Mouse (Mus musculus): ENCODE results near the gene Lpp.

Lpp gene

GRCm38 (mm10) chr16:24435115-24435553, 41.8 kb downstream of the Lpp start:
- DNase-seq (ENCODE audit: low spot score): no peak

- DNase-seq (ENCODE audit: low spot score): no peak
Measured at GRCm38 (mm10) chr16:24438438-24438837, 45.1 kb downstream of the Lpp start.

- no peak for DNase-seq (ENCODE audit: low spot score)
Measured at GRCm38 (mm10) chr16:24441338-24441737, 48.0 kb downstream of the Lpp start.

- DNase-seq (ENCODE audit: low spot score): no peak
Measured at GRCm38 (mm10) chr16:24442500-24443122, 49.3 kb downstream of the Lpp start.

GRCm38 (mm10) chr16:24443123-24443515, 49.8 kb downstream of the Lpp start:
- DNase-seq (ENCODE audit: low spot score): no peak

GRCm38 (mm10) chr16:24443555-24443954, 50.2 kb downstream of the Lpp start:
- no peak for DNase-seq (ENCODE audit: low spot score)

GRCm38 (mm10) chr16:24444818-24445217, 51.5 kb downstream of the Lpp start:
- no peak for DNase-seq (ENCODE audit: low spot score)

GRCm38 (mm10) chr16:24445473-24445872, 52.2 kb downstream of the Lpp start:
- DNase-seq (ENCODE audit: low spot score): no peak

- DNase-seq (ENCODE audit: low spot score): no peak
Measured at GRCm38 (mm10) chr16:24446449-24446848, 53.1 kb downstream of the Lpp start.

- no peak for DNase-seq (ENCODE audit: low spot score)
Measured at GRCm38 (mm10) chr16:24447666-24448492, 54.6 kb downstream of the Lpp start.

GRCm38 (mm10) chr16:24448493-24448845, 55.2 kb downstream of the Lpp start:
- DNase-seq (ENCODE audit: low spot score): no peak

- no peak for DNase-seq (ENCODE audit: low spot score)
Measured at GRCm38 (mm10) chr16:24449806-24450205, 56.5 kb downstream of the Lpp start.

GRCm38 (mm10) chr16:24450256-24450655, 56.9 kb downstream of the Lpp start:
- DNase-seq (ENCODE audit: low spot score): no peak

- DNase-seq (ENCODE audit: low spot score): no peak
Measured at GRCm38 (mm10) chr16:24451123-24451522, 57.8 kb downstream of the Lpp start.

GRCm38 (mm10) chr16:24453536-24453935, 60.2 kb downstream of the Lpp start:
- no peak for DNase-seq (ENCODE audit: low spot score)

- DNase-seq (ENCODE audit: low spot score): no peak
Measured at GRCm38 (mm10) chr16:24454493-24454892, 61.2 kb downstream of the Lpp start.

GRCm38 (mm10) chr16:24455361-24455855, 62.1 kb downstream of the Lpp start:
- DNase-seq (ENCODE audit: low spot score): no peak

- no peak for DNase-seq (ENCODE audit: low spot score)
Measured at GRCm38 (mm10) chr16:24463842-24464241, 70.5 kb downstream of the Lpp start.

GRCm38 (mm10) chr16:24464436-24464835, 71.1 kb downstream of the Lpp start:
- no peak for DNase-seq (ENCODE audit: low spot score)

GRCm38 (mm10) chr16:24465633-24466032, 72.3 kb downstream of the Lpp start:
- DNase-seq (ENCODE audit: low spot score): no peak

GRCm38 (mm10) chr16:24467544-24468290, 74.4 kb downstream of the Lpp start:
- no peak for DNase-seq (ENCODE audit: low spot score)

GRCm38 (mm10) chr16:24469313-24469712, 76.0 kb downstream of the Lpp start:
- no peak for DNase-seq (ENCODE audit: low spot score)

- no peak for DNase-seq (ENCODE audit: low spot score)
Measured at GRCm38 (mm10) chr16:24470601-24471000, 77.3 kb downstream of the Lpp start.
